ENCODE assay signal across 14 mouse cellular contexts in the genomic region with DNA sequence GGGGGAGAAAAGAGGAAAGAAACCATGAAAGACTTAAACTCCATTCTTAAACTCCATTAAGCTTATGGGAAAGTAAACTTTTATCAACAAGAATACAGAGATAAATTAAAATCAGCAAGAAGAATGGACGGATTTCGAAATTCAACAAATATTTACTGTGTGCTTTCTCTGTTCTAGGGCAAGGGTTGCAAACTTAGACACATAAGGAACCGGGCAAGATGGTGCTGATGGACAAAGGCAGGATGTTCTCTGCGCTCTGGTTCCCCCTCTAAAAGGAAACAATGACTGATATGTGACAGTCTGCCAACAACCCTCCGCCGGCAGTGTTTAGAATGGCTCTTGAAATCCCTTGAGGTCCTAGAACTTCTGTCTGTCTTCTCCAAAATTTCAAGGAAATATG.
"Had no signal": no experiment of that assay in that cellular context is flagged by ENCODE, and none has a peak within 500 bp of the region (broad histone marks: within the 10 kb centered on the region; RNA-seq: fewer than 3 reads in every experiment).

No protein-coding gene starts in this region.

- H3K4me2 ChIP-seq: kidney, embryonic 15.5 days; liver, embryonic 13.5 days; midbrain, embryonic 12.5 days; neural tube, embryonic 15.5 days had no signal

- H3K4me1 ChIP-seq: kidney, embryonic 15.5 days; limb, embryonic 10.5 days; liver, embryonic 13.5 days; midbrain, embryonic 12.5 days; neural tube, embryonic 15.5 days had no signal

- ATAC-seq: hindbrain, postnatal 0 days; intestine, embryonic 16.5 days; liver, postnatal 0 days had no signal

- DNase-seq: kidney, adult 2 months; kidney, postnatal 14 days; liver, embryonic 13.5 days; liver, postnatal 0 days; right cerebral cortex, adult 18-20 months; right cerebral cortex, postnatal 25 days had no signal

- H3K4me3 ChIP-seq: kidney, embryonic 15.5 days; left cerebral cortex, adult 2 months; limb, embryonic 10.5 days; liver, embryonic 13.5 days; midbrain, embryonic 12.5 days; myocyte; neural tube, embryonic 15.5 days had no signal

- H3K27ac ChIP-seq: hindbrain, postnatal 0 days; kidney, embryonic 15.5 days; left cerebral cortex, adult 2 months; limb, embryonic 10.5 days; liver, embryonic 13.5 days; midbrain, embryonic 12.5 days; neural tube, embryonic 15.5 days had no signal

- H3K9me3 ChIP-seq: kidney, embryonic 15.5 days; limb, embryonic 10.5 days; liver, embryonic 13.5 days; neural tube, embryonic 15.5 days had no signal

- H3K9ac ChIP-seq: kidney, embryonic 15.5 days; liver, embryonic 13.5 days; liver, postnatal 0 days; midbrain, embryonic 12.5 days; neural tube, embryonic 15.5 days had no signal

- H3K27me3 ChIP-seq: kidney, embryonic 15.5 days; liver, embryonic 13.5 days; midbrain, embryonic 12.5 days; neural tube, embryonic 15.5 days had no signal

- H3K36me3 ChIP-seq: kidney, embryonic 15.5 days; limb, embryonic 10.5 days; liver, embryonic 13.5 days; midbrain, embryonic 12.5 days; neural tube, embryonic 15.5 days had no signal
